Mouse (Mus musculus): Measurements from ENCODE around the gene Kif1b.

The Kif1b gene

GRCm38 (mm10) chr4:149317387-149317786, 9.9 kb upstream of the Kif1b start:
- DNase-seq (ENCODE audit: extremely low spot score, low spot score) = no peak

- DNase-seq (ENCODE audit: extremely low spot score, low spot score) = no peak
Measured at GRCm38 (mm10) chr4:149314275-149314837, 6.9 kb upstream of the Kif1b start.

DNA sequence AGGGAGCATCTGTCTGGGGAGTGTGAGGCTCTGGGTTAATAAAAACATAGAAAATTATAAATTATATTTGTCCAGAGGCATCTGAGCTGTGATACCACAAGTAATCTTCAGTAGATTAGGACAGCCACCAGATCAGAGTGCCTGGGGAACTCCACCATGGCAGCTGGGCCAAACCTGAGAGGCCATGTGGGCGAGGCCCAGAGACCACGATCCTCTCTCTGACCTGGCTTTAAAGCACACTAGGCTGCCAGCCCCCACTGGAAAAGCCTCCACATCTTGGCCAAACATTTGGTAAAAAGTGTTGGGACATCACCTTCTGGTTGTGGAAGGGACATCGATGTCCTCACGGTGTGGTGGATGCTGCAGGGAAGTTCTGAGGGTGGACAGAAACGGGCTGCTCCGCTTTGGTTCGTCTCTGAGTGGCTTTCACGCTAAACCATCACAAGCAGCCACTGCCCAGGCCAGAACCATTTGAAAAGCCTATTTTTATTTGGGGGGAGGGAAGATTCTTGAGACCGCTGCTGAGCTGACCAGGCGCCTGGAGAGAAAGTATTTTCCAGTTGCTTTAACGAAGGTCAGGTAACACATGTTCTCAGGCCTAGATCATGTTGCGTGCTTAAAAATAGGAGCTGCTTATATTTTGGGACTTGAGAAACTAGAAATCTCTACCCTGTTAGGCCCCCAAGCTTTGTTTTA, 6.2 kb upstream of the Kif1b start:
- no peak for DNase-seq (ENCODE audit: extremely low spot score, low spot score)

DNA sequence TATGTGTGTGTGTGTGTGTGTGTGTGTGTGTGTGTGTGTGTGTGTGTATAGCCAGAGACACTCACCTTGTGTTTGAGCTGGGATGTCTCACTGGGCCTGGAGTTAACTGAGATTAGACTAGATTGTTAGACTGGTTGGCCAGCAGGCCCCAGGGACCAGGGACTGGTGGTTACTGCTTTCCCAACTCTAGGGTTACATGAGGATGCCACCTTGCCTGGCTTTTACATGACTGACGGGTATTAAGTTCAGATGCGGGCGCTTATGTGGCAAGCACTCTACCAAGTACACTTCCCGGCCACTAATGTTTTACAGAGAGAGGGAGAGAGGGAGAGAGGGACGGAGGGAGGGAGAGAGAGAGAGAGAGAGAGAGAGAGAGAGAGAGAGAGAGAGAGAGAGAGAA, 4.5 kb upstream of the Kif1b start:
- DNase-seq (ENCODE audit: extremely low spot score, low spot score) = no peak

DNA sequence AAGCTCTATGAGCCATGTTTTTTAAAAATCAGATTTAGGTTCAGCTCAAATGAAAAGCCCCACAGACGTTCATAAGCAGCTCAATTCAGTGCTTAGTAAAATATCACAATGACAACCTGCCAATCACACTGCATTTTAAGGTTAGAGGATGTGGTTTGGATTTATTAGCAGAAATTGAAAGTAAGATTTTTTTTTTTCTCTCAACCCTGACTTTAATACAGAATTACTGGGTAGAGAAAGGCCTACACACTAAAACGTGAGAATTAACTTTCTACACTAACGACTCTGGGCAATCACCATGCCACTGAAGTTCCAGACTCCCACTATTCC, 963 bp upstream of the Kif1b start:
- DNase-seq (ENCODE audit: extremely low spot score, low spot score) = no peak

DNA sequence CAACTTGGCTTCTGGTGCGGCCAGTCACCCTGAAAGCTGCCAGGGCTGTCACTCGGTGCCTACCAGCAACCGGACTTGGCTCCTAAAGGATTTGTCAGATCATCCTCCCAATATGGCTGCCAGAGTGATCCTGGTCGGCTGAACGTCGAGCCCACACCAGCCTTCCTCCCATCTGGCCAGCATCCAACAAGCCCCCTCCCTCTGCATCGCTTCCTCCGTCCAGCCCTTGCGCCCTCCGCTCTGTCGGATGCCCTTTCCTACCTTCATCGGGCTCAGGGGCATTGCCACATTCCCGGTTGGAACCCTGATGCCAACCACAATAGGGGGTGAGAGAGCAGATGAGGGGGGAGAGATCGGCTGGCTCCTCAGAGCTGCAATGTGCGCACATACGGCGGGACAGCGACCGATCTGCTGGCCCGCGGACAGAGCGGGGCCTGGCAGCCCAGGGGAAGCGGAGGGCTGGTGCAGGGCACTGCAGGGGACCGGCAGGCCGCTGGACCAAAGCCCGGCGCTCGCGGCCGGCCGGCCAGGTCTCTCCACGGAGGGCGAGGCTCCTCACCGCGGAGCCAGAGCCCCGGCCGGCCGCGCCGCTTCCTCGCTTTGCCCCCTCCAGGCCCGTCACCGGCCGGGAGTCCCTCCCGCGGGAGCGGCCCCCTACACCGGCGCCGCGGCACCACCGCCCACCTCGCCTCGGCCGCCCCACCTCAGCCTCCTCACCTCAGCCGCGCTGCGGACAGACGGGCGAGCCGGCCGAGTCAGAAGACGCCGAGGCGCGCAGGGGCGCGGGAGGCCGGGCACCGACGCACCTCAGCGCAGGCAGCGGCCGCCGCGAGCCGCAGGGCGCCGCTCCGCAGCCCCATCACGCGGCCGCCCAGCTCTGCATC, 539 bp downstream of the Kif1b start:
- DNase-seq (ENCODE audit: extremely low spot score, low spot score) = peak; percentile 75

DNA sequence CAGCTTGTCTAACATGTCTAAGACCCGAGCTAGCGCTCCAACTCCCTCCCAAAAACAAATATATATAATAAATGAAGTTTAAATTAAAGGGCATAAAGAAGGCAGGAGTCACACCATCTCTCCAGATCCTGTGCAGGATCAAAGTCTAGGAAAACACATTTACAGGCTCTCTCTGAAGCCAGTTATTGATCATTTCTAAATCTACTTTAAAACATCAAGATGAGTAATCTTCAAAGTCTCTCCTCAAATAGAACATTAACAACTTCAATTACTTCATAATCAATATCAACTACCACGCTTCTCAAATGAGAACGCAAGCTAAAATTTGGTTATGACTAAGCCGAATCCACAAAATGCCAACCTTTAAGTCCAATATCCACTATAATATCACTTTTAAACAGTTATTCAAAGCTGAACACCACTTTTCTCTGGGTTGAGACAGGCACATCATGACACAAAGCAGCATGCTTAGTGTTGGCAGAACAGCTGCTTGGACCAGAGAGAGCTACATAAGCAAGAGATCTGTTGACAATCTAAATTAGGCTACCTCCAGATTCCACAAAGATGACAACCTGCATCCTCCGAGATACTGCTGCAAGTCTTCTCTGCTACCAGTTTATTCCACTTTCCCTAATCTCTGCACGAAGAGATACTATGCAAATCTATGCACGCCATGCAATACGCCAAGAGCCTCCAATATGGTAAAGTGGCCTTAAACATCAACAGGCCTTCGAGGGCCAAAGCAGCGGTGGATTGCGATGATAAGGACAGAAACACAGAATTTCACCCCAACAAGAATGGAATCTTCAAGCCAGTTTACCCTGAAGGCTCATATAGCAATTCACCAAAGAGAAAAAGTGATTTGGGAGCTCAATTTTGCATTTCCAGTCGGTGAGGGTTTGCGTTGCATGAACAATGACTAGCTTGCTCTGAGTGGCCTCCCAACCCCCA, 1.5 kb downstream of the Kif1b start:
- DNase-seq (ENCODE audit: extremely low spot score, low spot score) = no peak

GRCm38 (mm10) chr4:149304466-149304865, 3.0 kb downstream of the Kif1b start:
- DNase-seq (ENCODE audit: extremely low spot score, low spot score) = no peak

GRCm38 (mm10) chr4:149303502-149303901, 4.0 kb downstream of the Kif1b start:
- no peak for DNase-seq (ENCODE audit: extremely low spot score, low spot score)

DNA sequence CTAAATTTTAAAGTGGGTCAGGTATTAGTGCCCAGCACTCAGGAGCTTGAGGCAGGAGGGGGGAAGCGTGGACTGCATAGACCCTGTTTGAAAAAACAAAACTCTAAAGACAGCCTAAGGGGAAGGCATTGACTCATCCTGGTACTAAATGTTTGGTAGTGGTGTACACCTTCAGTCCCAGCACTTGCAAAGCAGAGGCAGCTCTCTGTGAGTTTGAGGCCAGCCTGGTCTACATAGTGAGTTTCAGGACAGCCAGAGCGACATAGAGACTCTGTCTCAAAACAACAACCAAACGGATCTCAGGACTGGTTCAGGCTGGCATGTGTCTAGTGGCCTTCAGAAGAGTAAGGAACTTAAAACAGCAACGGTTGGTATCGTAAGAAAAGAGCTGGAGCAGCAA, 4.7 kb downstream of the Kif1b start:
- DNase-seq (ENCODE audit: extremely low spot score, low spot score) = no peak

DNA sequence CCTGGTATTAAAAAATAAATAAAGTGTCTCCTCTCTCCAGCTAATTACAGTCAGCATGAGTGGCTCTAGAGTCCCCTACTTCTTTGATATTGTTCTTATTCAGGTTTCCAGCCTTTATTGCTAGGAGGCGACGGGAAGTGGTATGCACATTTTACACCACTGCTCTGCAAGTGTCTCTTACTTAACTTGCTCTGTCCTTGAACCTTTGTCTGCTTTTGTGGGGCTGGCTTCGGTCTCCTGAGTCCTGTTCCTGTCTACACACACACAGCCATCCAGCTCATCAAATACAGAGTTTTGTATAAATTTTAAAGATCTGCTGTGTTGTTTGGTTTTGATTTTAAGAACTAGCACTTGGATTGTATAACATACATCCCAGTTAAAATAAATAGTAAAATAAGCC, 5.4 kb downstream of the Kif1b start:
- DNase-seq (ENCODE audit: extremely low spot score, low spot score) = no peak

- no peak for DNase-seq (ENCODE audit: extremely low spot score, low spot score)
Measured at GRCm38 (mm10) chr4:149296501-149296900, 11.0 kb downstream of the Kif1b start.

DNA sequence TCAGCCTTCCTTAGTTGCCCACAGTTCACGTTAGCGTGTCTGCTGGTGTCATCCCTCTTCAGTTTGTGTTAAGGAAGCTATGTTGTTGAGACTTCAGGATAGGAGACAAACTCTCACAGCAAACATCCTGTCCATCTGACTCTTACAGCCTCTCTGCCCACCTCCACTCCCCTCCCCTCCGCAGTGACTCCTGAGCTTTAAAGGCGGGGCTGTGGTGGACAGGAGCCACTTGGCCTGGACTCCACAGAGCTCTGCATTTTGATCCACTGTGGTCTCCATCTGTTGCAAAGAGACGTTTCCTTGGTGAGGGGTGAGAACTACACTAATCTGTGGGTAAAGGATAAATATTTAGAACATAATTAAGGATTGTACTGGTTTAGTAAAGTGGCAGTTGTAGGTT, 14.5 kb downstream of the Kif1b start:
- DNase-seq (ENCODE audit: extremely low spot score, low spot score) = no peak

DNA sequence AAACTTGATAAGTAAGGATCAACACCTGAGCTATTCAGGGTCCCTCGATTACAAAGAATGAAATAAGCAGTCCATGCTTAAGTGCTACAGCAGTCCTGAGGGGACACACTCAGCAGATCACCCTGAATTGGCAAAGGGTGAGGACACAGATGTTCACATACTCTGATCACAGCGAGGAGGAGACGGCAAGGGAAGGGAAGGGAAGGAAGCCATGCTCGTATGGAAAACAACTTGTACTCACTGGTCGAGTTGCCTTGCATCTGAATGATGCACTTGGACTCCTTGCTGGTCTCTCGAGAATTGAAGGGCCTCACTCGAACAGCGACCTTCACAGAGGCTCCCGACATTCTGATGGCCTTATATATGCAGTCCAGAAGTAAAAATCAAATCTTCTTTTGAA, 16.4 kb downstream of the Kif1b start:
- DNase-seq (ENCODE audit: extremely low spot score, low spot score) = no peak

DNA sequence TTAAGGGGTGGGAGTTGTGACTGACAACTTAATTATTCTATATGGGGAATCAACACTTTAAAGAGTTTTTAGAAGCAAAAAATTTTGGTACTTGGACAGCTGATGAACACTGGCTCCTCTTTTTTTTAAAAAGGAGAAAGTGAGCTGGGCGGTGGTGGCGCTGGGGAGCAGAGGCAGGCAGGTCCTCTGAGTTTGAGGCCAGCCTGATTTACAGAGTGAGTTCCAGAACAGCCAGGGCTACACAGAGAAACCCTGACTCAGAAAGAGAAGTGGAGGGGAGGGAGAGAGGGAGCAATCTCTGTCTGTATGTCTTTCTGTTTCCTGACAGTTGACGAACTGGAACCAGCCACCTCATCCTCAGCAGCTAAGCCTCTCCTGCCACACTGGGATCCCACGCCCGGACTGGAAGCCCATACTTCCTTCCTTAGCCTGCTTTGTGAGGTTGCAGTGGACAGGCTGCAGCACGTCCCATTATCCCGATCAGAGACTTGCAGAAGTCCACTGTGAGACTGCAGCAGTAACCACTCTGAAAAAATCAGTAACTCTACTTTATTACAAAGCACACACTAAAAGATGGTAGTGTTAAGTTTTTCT, 17.2 kb downstream of the Kif1b start:
- DNase-seq (ENCODE audit: extremely low spot score, low spot score) = no peak

GRCm38 (mm10) chr4:149286287-149287137, 21.0 kb downstream of the Kif1b start:
- no peak for DNase-seq (ENCODE audit: extremely low spot score, low spot score)

DNA sequence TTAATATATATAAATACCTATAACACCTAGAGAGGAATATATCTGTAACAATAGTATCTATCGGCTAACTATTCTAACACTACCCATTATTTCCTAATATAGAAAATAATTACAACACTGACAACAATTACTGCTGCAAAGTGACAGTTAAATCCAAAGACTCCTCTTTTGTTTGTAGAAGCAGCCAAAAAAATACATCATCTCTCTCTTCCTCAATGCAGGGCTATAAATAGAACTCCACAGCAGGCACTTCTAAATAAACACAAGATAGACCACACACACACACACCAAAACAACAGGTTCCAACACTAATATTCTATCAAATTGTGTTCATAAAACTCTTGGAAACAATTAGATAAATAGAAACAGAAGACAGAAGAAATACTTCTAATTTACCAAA, 21.8 kb downstream of the Kif1b start:
- no peak for DNase-seq (ENCODE audit: extremely low spot score, low spot score)

- no peak for DNase-seq (ENCODE audit: extremely low spot score, low spot score)
Measured at GRCm38 (mm10) chr4:149283018-149283417, 24.5 kb downstream of the Kif1b start.

- DNase-seq (ENCODE audit: extremely low spot score, low spot score) = no peak
Measured at GRCm38 (mm10) chr4:149282025-149282738, 25.3 kb downstream of the Kif1b start.

DNA sequence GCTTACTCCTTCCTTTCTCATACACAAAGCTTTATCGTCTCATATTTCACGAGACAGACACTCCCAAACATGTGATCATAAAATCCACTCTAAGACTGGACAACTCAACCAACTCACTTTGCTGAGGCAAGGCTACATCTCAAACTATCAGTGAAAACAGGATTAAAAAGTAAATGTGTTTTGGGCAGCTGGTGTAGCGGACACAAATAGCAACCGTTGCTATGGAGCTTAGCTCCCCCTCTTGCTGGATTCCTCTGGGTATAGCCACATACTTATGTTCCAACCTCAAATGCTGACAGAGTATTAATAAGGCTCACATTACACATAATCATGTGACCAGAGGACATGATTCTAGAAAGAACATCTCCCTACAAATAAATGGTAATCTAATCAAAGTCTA, 29.9 kb downstream of the Kif1b start:
- DNase-seq (ENCODE audit: extremely low spot score, low spot score) = no peak
